Mouse (Mus musculus) heart, embryonic 10.5 days (tissue): ENCODE measurements around the gene Nle1. TPM values are rescaled to one million over a fixed set of nuclear protein-coding genes. Genes with fewer than 3 reads are reported as not detected.
A peak's percentile ranks its signal among the peaks of the same experiment; 100 is the strongest.

ENCODE experiments used
- DNase-seq: peaks from one replicate; pipeline ENCODE4 v3.0.0-alpha.2; 2017; ENCODE audit warnings: low spot score
- H3K27ac ChIP-seq: fragments of 300-500 bp; sonication (generic); 2 replicates; pipeline ENCODE4 v1.5.1; 2016; ENCODE audit warnings: mild to moderate bottlenecking
- H3K27me3 ChIP-seq: fragments of 300-500 bp; sonication (generic); 2 replicates; pipeline ENCODE4 v1.6.1; 2016; ENCODE audit warnings: mild to moderate bottlenecking; ENCODE audit not compliant: poor library complexity, insufficient read depth, severe bottlenecking
- H3K36me3 ChIP-seq: fragments of 300-500 bp; sonication (generic); 2 replicates; pipeline ENCODE4 v1.6.1; 2016; ENCODE audit warnings: mild to moderate bottlenecking, moderate library complexity
- H3K4me1 ChIP-seq: fragments of 300-500 bp; sonication (generic); 2 replicates; pipeline ENCODE4 v1.6.1; 2016; ENCODE audit warnings: mild to moderate bottlenecking
- H3K4me3 ChIP-seq: fragments of 300-500 bp; sonication (generic); 2 replicates; pipeline ENCODE4 v1.5.1; 2016; ENCODE audit warnings: mild to moderate bottlenecking, moderate library complexity
- H3K9me3 ChIP-seq: fragments of 300-500 bp; sonication (generic); 2 replicates; pipeline ENCODE4 v1.6.1; 2016; ENCODE audit warnings: mild to moderate bottlenecking, moderate library complexity
- WGBS: fragments of 180-500 bp; shearing (Covaris S2); methylation state at CpG from one replicate; pipeline ENCODE4 v1.1.7; 2016; 5-methylcytosine and 5-hydroxymethylcytosine counted together
- polyA plus RNA-seq: library from polyadenylated mRNA; unstranded; fragments of >200 nt; fragmentation: Nextera tagmentation; extraction: Ambion mirVana; gene quantifications from 2 replicates; pipeline ENCODE4 v1.2.1, GENCODE M21; 2016

The Nle1 gene
- polyA plus RNA-seq: 29.1 and 37.7 TPM in 2 replicates

DNA sequence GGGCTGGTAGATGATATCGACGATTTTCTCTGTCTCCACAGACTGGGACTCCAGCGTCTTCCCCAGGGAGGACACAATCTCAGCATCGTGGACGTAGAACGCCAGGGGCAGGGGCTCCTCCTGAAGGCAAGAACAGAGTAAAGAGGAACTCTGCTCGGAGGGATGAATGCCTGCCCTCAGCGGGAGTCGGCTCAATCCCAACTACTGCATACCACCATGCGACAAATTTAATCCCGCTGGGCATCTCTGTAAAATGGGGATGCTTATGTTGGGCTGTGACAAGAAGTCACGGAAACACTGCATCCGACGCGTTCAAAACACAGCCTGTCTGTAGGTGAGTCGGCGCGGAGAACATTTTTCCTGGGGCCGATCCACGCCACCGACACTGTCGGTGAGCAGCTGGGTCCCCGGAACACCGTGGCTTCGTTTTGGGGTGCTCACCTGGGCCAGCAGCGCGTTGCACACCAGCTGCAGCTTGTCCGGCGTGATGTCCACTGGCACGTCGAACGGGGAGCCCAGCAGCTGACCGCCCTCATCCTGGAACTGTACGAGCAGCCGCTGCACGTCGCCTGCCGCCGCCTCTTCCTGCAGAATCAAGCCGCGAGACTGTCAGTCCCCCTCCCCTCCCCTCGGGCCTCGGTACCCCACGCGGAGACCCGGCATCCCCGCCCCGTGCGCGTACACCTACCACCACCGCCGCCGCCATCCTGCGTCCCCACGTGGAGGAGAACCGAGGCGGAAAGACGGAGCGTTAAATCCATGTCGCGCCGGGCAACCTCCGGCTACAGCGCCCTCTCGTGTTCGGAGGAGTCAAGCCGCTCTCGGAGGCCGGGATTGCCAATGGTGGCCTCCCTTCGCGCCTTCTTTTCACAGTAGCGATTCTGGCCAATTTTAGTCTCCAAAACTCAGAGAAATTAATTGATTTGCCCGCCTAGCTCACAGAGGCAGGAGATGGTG, at the start of gene Nle1:
Gene Nle1 (minus strand): TSS at position 761 of the 957 bp plus-strand sequence.
- Histone ChIP-seq H3K36me3 (peaks cover 41% of the 10 kb centered on the region), H3K4me1 (peaks cover 48% of the 10 kb centered on the region), H3K27ac (peak within 1 kb of the TSS; percentile 88), H3K9me3 (no peaks in the 10 kb centered on the region), H3K27me3 (no peaks in the 10 kb centered on the region), H3K4me3 (peak within 1 kb of the TSS; percentile 85)
- peak; percentile 94 for DNase-seq
- 1% methylated on average over 73 of the region's 73 CpGs for WGBS

DNA sequence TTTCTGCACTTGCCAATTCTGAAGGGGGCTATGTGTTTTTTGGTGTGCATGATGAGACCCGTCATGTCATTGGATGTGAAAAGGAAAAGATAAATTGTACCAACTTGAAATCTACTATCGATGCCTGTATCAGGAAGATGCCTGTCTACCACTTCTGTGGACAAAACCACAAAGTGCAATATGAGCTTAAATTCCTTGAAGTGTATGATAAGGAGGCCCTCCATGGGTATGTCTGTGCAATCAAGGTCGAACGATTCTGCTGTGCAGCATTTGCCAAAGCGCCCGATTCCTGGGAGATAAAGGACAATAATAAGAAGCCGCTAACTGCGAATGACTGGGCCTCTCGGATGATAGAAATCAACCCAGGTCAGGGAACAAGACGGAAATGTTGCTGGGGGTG, 48.7 kb upstream of the Nle1 start:
- DNase-seq: no peak
- Histone ChIP-seq H3K27ac (no peak overlapping the region), H3K9me3 (no peaks in the 10 kb centered on the region), H3K4me1 (peaks cover 7% of the 10 kb centered on the region), H3K27me3 (peaks cover 30% of the 10 kb centered on the region), H3K4me3 (no peak overlapping the region), H3K36me3 (no peaks in the 10 kb centered on the region)
- 66% methylated on average over 10 of the region's 10 CpGs for WGBS

DNA sequence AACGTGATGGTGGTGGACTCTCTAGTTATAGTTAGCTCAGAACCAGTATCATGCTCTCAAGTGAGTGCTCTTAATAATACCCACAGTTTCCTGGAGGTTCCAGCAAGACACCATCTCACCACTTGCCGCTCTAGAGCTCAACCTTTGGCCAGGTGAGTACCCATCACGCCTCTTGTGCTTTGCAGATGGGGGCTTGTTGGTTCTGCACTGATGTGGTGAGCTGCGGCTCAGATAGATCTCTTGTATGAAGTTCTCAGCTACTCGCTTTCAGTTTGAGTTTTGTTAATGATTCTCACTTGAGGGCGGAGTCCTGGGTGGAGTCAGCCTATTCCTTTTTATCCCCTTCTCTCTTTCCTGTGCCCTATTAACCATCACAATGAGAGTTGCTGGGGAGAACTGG, 46.4 kb upstream of the Nle1 start:
- Histone ChIP-seq H3K9me3 (no peaks in the 10 kb centered on the region), H3K4me1 (peaks cover 17% of the 10 kb centered on the region), H3K4me3 (no peak overlapping the region), H3K36me3 (no peaks in the 10 kb centered on the region), H3K27me3 (peaks cover 45% of the 10 kb centered on the region), H3K27ac (no peak overlapping the region)
- no peak for DNase-seq
- 69% methylated on average over 6 of the region's 6 CpGs for WGBS

GRCm38 (mm10) chr11:82952612-82953542, 44.7 kb upstream of the Nle1 start:
- WGBS: 56% methylated on average over 9 of the region's 9 CpGs
- Histone ChIP-seq H3K27ac (no peak overlapping the region), H3K4me1 (peaks cover 17% of the 10 kb centered on the region), H3K36me3 (no peaks in the 10 kb centered on the region), H3K9me3 (no peaks in the 10 kb centered on the region), H3K4me3 (peak overlapping the region; percentile 48; the same call in 1 of the 2 replicates), H3K27me3 (peaks cover 54% of the 10 kb centered on the region)
- no peak for DNase-seq

DNA sequence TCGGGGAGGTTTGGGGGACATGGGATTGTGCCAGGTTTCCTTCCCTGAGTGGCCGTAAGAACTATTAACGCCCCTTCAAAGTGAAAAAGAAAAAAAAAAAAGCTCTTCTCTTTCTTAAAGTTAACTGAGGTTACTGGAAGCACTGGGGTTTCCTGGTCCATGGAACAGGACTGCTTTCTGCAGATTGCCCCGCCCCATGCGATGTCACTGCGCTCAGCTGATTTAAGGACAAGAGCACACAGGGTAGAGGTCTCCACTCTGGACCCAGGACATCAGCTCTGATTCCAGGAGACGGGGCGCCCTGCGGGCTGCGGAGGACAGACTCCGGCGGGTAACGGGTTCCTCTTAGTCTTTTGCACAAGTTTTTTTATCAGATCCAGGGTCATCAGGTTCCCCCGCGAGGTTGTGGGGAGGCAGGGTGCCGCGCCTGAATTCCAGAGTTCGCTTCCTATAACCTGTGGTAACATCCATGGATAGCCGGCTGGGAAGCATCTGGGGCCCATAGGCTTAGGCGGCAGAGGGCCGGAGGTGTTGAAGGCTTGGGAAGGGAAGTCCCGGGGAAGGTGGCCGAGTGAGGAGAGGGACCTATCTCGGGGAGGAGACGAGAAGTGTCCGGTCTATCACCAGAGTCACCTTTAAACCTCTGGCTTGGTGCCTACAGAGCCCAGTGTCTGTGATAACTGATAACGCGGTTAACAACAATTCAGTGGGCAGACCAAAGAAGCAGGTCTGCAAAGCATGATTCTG, 43.8 kb upstream of the Nle1 start:
- DNase-seq: no peak
- H3K27me3 ChIP-seq: peaks cover 54% of the 10 kb centered on the region
- H3K27ac ChIP-seq: no peak overlapping the region

DNA sequence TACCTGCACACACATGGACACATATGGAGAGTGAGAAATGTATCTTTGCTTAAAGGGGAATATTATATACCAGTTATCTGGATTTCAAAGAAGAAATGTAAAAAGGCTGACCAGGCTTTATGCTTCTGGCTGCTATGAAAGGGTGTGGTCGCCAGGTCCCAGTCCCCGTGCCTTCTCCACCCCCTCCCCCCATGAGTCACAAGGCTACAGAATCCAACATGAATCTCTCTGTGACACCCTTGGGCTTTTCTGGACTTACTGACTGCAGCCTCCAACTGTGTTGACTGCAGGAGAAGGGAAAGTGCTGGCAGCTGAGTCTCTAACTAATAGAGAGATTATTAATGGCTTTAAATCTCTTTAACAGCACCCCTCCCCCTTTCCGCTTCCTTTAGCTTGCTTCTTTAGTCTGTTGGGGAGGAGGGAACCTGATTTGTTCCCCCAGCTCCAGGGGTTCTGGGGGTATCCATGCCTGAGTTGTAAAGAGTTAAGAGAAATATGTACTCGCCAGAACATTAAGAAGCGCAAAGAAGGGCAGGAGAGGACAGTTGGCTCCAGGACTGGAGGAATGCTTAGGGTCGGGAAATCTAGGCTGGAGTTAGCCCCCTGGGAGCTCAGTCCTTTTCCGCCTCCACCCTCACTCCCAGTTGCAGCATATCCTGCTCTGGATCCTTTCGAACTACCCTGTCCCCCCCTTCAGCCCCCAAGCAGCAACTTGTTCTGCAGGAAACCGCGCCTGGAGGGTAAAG, 42.7 kb upstream of the Nle1 start, which contains the start of gene Slfn5:
Gene Slfn5 (plus strand): TSS at position 614 of the 746 bp plus-strand sequence.
- peaks cover 54% of the 10 kb centered on the region for H3K27me3 ChIP-seq
- H3K36me3 ChIP-seq: no peaks in the 10 kb centered on the region
- H3K4me1 ChIP-seq: peaks cover 17% of the 10 kb centered on the region
- H3K27ac ChIP-seq: no peak within 1 kb of the TSS
- no peak for DNase-seq
- WGBS: 8% methylated on average over 10 of the region's 10 CpGs
- no peaks in the 10 kb centered on the region for H3K9me3 ChIP-seq
- peak within 1 kb of the TSS; percentile 48 for H3K4me3 ChIP-seq

More for the DNA sequence above, 43.8 kb upstream of the Nle1 start:
- Histone ChIP-seq H3K9me3 (no peaks in the 10 kb centered on the region), H3K4me3 (peak overlapping the region; percentile 48), H3K4me1 (peaks cover 17% of the 10 kb centered on the region), H3K36me3 (no peaks in the 10 kb centered on the region)
- WGBS: 4% methylated on average over 28 of the region's 28 CpGs

- Histone ChIP-seq H3K4me1 (peaks cover 17% of the 10 kb centered on the region), H3K4me3 (no peak overlapping the region), H3K36me3 (no peaks in the 10 kb centered on the region), H3K27me3 (peaks cover 47% of the 10 kb centered on the region), H3K9me3 (no peaks in the 10 kb centered on the region), H3K27ac (no peak overlapping the region)
- WGBS: 77% methylated on average over 9 of the region's 9 CpGs
- no peak for DNase-seq
Observed at GRCm38 (mm10) chr11:82949036-82949435, 40.8 kb upstream of the Nle1 start.

- Histone ChIP-seq H3K4me1 (peaks cover 15% of the 10 kb centered on the region), H3K27me3 (peaks cover 33% of the 10 kb centered on the region), H3K4me3 (no peak overlapping the region), H3K36me3 (peaks cover 9% of the 10 kb centered on the region), H3K9me3 (no peaks in the 10 kb centered on the region), H3K27ac (no peak overlapping the region)
- DNase-seq: no peak
- 54% methylated on average over 4 of the region's 4 CpGs for WGBS
Observed at GRCm38 (mm10) chr11:82947457-82947856, 39.2 kb upstream of the Nle1 start.

DNA sequence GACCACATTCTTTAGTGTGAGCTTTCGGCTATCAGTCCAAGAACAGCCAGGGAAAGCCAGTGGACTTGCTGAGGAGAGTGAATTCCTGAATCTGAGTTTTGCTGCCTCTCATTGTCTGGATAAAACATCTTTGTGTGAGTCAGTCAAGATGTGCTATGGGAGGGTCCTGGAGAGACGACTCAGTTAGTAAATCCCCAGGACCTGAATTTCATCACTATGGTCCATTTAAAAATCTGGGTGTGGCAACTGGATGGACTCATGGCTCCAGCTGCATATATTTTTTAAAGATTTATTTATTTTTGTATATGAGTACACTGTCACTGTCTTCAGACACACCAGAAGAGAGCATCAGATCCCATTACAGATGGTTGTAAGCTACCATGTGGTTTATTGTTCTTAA, 37.4 kb upstream of the Nle1 start:
- peaks cover 25% of the 10 kb centered on the region for H3K36me3 ChIP-seq
- peaks cover 18% of the 10 kb centered on the region for H3K27me3 ChIP-seq
- 9% methylated on average over 2 of the region's 2 CpGs for WGBS
- no peak overlapping the region for H3K4me3 ChIP-seq
- H3K4me1 ChIP-seq: no peaks in the 10 kb centered on the region
- H3K27ac ChIP-seq: no peak overlapping the region
- no peak for DNase-seq
- H3K9me3 ChIP-seq: no peaks in the 10 kb centered on the region

DNA sequence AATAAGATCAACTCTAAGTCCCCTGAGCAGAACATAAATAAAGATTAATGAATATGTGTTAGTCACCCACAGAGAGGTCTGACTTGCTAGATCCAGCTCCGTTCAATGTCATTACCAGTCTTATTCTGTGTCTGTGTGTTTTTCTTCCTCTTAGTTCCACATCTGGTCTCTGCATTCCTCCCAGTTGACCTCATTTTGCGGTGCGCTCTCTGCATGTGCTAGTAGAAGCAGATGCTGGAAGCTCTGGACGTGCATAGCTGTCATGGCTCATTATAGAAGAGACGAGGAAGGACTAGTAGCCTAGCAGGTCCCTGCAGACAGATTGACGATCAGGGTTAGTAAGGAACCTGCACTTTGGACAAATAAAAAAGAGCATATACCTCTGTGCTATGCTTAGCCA, 35.1 kb upstream of the Nle1 start:
- DNase-seq: no peak
- Histone ChIP-seq H3K4me1 (no peaks in the 10 kb centered on the region), H3K36me3 (peaks cover 48% of the 10 kb centered on the region), H3K27ac (no peak overlapping the region), H3K27me3 (0 out of 2 replicates have a peak, but pooled peaks cover 3% of the 10 kb centered on the region), H3K9me3 (no peaks in the 10 kb centered on the region), H3K4me3 (no peak overlapping the region)
- WGBS: 65% methylated on average over 6 of the region's 6 CpGs

- no peak for DNase-seq
- Histone ChIP-seq H3K4me1 (peaks cover 13% of the 10 kb centered on the region; the same call in 1 of the 2 replicates), H3K4me3 (peak overlapping the region; percentile 59), H3K27ac (no peak overlapping the region), H3K27me3 (peaks cover 61% of the 10 kb centered on the region), H3K36me3 (peaks cover 82% of the 10 kb centered on the region), H3K9me3 (no peaks in the 10 kb centered on the region)
- 24% methylated on average over 29 of the region's 29 CpGs for WGBS
Observed at GRCm38 (mm10) chr11:82933186-82933585, 25.0 kb upstream of the Nle1 start.
